Mouse (Mus musculus) stomach, embryonic 14.5 days (tissue): ENCODE measurements around the gene Gm1043. TPM values are rescaled to one million over a fixed set of nuclear protein-coding genes. Genes with fewer than 3 reads are reported as not detected.

Experiments used
- ATAC-seq: fragments of 200-750 bp; cut with Nextera tagmentation; 2 replicates; pipeline ENCODE4 v1.8.0; 2017; ENCODE audit warnings: low read depth, moderate TSS enrichment; ENCODE audit not compliant: insufficient number of reproducible peaks, insufficient read depth, low FRiP score
- H3K27ac ChIP-seq: fragments of 300-500 bp; sonication (generic); 2 replicates; pipeline ENCODE4 v1.5.1; 2014; ENCODE audit warnings: mild to moderate bottlenecking, low read length, moderate library complexity, mixed read lengths
- H3K27me3 ChIP-seq: fragments of 300-500 bp; sonication (generic); 2 replicates; pipeline ENCODE4 v1.6.1; 2014; ENCODE audit warnings: low read length, control low read depth, mixed read lengths; ENCODE audit not compliant: control insufficient read depth, insufficient read depth
- H3K36me3 ChIP-seq: fragments of 300-500 bp; sonication (generic); 2 replicates; pipeline ENCODE4 v1.6.1; 2014; ENCODE audit warnings: mild to moderate bottlenecking, control low read depth, low read length, moderate library complexity, mixed read lengths; ENCODE audit not compliant: control insufficient read depth, insufficient read depth
- H3K4me1 ChIP-seq: fragments of 300-500 bp; sonication (generic); 2 replicates; pipeline ENCODE4 v1.6.1; 2014; ENCODE audit warnings: low read length, control low read depth, mixed read lengths; ENCODE audit not compliant: control insufficient read depth, insufficient read depth
- H3K4me2 ChIP-seq: fragments of 300-500 bp; sonication (generic); replicated peaks from 2 replicates; pipeline ENCODE4 v1.6.1; 2014; ENCODE audit warnings: low read depth, low read length, control low read depth
- H3K4me3 ChIP-seq: fragments of 300-500 bp; sonication (generic); 2 replicates; pipeline ENCODE4 v1.5.1; 2014; ENCODE audit warnings: low read depth, low read length, control low read depth
- H3K9ac ChIP-seq: fragments of 300-500 bp; sonication (generic); replicated peaks from 2 replicates; pipeline ENCODE4 v1.6.1; 2014; ENCODE audit warnings: low read depth, mild to moderate bottlenecking, control low read depth, low read length, moderate library complexity, mixed read lengths
- H3K9me3 ChIP-seq: fragments of 300-500 bp; sonication (generic); 2 replicates; pipeline ENCODE4 v1.6.1; 2016; ENCODE audit warnings: low read depth, low read length, control low read depth; ENCODE audit not compliant: control insufficient read depth
- WGBS: fragments of 180-500 bp; shearing (Covaris S2); extraction: QIAGEN DNeasy Blood & Tissue Kit; methylation state at CpG from one replicate; pipeline ENCODE4 v1.1.7; 2014; 5-methylcytosine and 5-hydroxymethylcytosine counted together
- polyA plus RNA-seq: library from polyadenylated mRNA; unstranded; fragments of >200 nt; fragmentation: Nextera tagmentation; extraction: Ambion mirVana; gene quantifications from 2 replicates; pipeline ENCODE4 v1.2.1, GENCODE M21; 2014

The Gm1043 gene
- polyA plus RNA-seq, 1 experiment from 2014 or later: 0.12 TPM

DNA sequence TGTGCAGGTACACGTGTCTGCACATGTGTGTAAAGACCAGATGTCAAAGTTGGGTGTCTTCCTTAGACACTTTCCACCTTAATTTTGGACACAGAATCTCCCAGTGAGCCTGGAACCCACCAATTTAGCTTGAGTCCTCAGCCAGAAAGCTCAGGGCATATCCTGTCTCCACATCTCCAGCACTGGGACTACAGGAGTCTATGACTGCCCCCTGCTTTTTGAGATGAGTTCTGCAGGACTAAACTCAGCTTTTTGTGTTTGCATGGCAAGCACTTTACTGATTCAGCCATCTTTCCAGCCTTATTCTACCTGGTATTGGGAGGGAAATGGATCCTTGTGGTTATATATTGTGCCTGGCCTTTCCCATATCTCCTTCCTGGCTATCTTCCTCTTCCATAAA is 120.2 kb downstream of the Gm1043 start:
- Histone ChIP-seq H3K27ac (no peak overlapping the region), H3K4me3 (no peak overlapping the region), H3K36me3 (no peaks in the 10 kb centered on the region), H3K27me3 (no peaks in the 10 kb centered on the region), H3K4me2 (no peak overlapping the region), H3K9ac (no peak overlapping the region), H3K4me1 (0 out of 2 replicates have a peak, but pooled peaks cover 3% of the 10 kb centered on the region), H3K9me3 (no peaks in the 10 kb centered on the region; the same call in 1 of the 2 replicates)
- no peak for ATAC-seq
- 61% methylated on average over 1 of the region's 1 CpGs for WGBS

GRCm38 (mm10) chr5:37206364-37206763 is 121.2 kb downstream of the Gm1043 start:
- 67% methylated on average over 2 of the region's 2 CpGs for WGBS

GRCm38 (mm10) chr5:37212938-37213708 is 128.0 kb downstream of the Gm1043 start:
- Histone ChIP-seq H3K4me3 (no peak overlapping the region), H3K36me3 (no peaks in the 10 kb centered on the region), H3K27ac (no peak overlapping the region), H3K27me3 (no peaks in the 10 kb centered on the region), H3K4me2 (no peak overlapping the region), H3K9ac (no peak overlapping the region), H3K4me1 (no peaks in the 10 kb centered on the region), H3K9me3 (no peaks in the 10 kb centered on the region; the same call in 1 of the 2 replicates)
- no peak for ATAC-seq
- 83% methylated on average over 9 of the region's 9 CpGs for WGBS

More at GRCm38 (mm10) chr5:37206364-37206763, 121.2 kb downstream of the Gm1043 start:
- Histone ChIP-seq H3K9ac (no peak overlapping the region), H3K4me3 (no peak overlapping the region), H3K4me1 (no peaks in the 10 kb centered on the region), H3K27ac (no peak overlapping the region), H3K4me2 (no peak overlapping the region), H3K36me3 (no peaks in the 10 kb centered on the region), H3K9me3 (no peaks in the 10 kb centered on the region; the same call in 1 of the 2 replicates), H3K27me3 (no peaks in the 10 kb centered on the region)
- no peak for ATAC-seq

DNA sequence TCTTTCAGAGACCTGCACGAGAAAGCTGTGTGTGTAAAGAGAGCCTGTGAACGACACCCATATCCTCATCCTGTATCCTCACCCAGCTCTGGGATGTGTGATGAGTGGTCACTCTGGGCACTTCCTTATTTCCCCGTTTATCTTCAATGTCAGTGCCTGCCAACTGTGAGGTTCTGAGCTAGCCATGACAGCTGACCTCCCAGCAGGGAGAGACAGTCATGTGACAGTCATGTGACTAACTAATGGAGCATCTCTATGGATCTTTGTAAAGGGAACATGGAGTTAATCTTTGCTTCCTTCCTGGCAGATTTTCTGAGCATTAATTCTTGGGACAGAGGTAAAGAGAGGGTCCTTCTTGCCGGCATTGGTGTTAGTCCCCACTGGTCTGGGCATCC is 128.5 kb downstream of the Gm1043 start:
- no peak for ATAC-seq
- Histone ChIP-seq H3K4me3 (no peak overlapping the region), H3K27me3 (no peaks in the 10 kb centered on the region), H3K9me3 (no peaks in the 10 kb centered on the region), H3K4me2 (no peak overlapping the region), H3K9ac (no peak overlapping the region), H3K27ac (no peak overlapping the region), H3K4me1 (no peaks in the 10 kb centered on the region), H3K36me3 (no peaks in the 10 kb centered on the region)
- 72% methylated on average over 4 of the region's 4 CpGs for WGBS

DNA sequence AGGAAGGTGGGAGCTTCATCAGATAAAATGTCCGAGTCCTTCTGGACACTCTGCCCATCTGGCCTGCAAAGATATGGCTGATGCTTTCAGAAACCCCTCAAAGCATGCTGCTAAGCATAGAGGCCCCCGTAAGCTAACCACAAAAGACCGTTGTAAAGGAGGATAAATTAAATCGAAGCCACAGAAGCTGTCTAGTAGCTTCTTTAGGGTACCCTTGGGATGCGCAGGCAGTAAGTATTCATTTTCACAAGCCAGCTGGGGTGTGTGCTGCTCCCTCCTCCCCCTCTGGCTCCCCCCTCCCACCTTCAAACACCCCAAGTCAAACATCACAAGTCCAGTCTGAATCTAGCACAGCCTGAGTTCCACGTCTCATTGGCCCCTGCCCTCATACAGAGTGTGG is 129.4 kb downstream of the Gm1043 start:
- no peaks in the 10 kb centered on the region for H3K9me3 ChIP-seq
- H3K27me3 ChIP-seq: no peaks in the 10 kb centered on the region
- no peak for ATAC-seq
- WGBS: 83% methylated on average over 6 of the region's 6 CpGs
- H3K27ac ChIP-seq: no peak overlapping the region
- H3K4me3 ChIP-seq: no peak overlapping the region
- H3K36me3 ChIP-seq: no peaks in the 10 kb centered on the region
- no peak overlapping the region for H3K9ac ChIP-seq
- H3K4me1 ChIP-seq: no peaks in the 10 kb centered on the region
- no peak overlapping the region for H3K4me2 ChIP-seq

DNA sequence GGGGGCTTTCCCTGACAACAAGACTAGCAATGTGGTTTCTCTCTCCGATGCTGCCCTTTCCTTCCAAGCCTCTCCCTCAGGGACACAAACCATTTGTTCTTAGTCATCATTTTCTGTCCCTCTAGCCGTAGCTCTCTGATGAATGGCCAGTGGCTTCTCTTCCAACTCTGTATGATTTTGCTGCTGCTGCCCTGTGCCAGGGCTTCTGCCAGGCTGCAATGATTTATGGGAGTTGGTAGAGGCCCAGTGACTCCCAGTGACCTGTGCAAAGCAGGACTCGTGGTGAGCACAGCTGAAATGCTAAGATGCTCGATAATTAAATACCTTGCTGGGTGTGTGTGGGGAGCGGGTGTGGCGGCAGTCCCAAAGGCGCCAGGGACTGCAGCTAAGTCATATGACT is 130.1 kb downstream of the Gm1043 start:
- WGBS: 84% methylated on average over 7 of the region's 7 CpGs
- Histone ChIP-seq H3K27ac (no peak overlapping the region), H3K4me1 (no peaks in the 10 kb centered on the region), H3K27me3 (no peaks in the 10 kb centered on the region), H3K4me2 (no peak overlapping the region), H3K4me3 (no peak overlapping the region), H3K36me3 (no peaks in the 10 kb centered on the region), H3K9ac (no peak overlapping the region), H3K9me3 (no peaks in the 10 kb centered on the region)
- no peak for ATAC-seq

- H3K4me1 ChIP-seq: no peaks in the 10 kb centered on the region
- WGBS: 40% methylated on average over 5 of the region's 5 CpGs
- no peaks in the 10 kb centered on the region for H3K36me3 ChIP-seq
- no peak overlapping the region for H3K4me3 ChIP-seq
- H3K9me3 ChIP-seq: no peaks in the 10 kb centered on the region
- H3K27me3 ChIP-seq: no peaks in the 10 kb centered on the region
- H3K4me2 ChIP-seq: no peak overlapping the region
- ATAC-seq: 0 out of 2 replicates have a peak, but pooled peaks have one; percentile 23
- no peak overlapping the region for H3K27ac ChIP-seq
- H3K9ac ChIP-seq: no peak overlapping the region
These were observed 134.4 kb downstream of the Gm1043 start for GRCm38 (mm10) chr5:37219615-37220014.

DNA sequence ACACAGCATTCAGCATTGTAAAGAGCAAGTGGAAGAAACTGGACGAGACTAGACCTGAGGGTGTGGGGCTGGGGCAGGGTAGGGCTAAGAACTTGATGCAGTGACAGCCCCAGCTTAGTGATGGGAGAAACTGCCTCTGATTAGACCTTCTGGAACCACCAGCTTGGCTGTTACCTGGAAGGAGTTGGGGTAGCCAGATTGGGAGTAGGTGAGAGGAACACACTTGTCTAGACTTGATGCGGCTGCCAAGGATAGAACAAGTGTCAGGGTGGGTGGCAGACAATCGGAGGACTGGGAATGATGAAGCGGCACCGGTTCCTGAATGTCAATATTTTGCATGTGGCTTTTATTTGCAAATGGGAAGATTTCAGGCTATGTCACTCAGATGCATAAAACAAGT is 135.4 kb downstream of the Gm1043 start:
- Histone ChIP-seq H3K4me3 (no peak overlapping the region), H3K4me1 (no peaks in the 10 kb centered on the region), H3K4me2 (no peak overlapping the region), H3K36me3 (no peaks in the 10 kb centered on the region), H3K27me3 (no peaks in the 10 kb centered on the region), H3K9me3 (no peaks in the 10 kb centered on the region), H3K9ac (no peak overlapping the region), H3K27ac (no peak overlapping the region)
- ATAC-seq: no peak
- 85% methylated on average over 5 of the region's 5 CpGs for WGBS

GRCm38 (mm10) chr5:37221563-37221962 is 136.4 kb downstream of the Gm1043 start:
- Histone ChIP-seq H3K4me3 (no peak overlapping the region), H3K4me1 (no peaks in the 10 kb centered on the region), H3K9me3 (no peaks in the 10 kb centered on the region), H3K9ac (no peak overlapping the region), H3K27ac (no peak overlapping the region), H3K27me3 (no peaks in the 10 kb centered on the region), H3K4me2 (no peak overlapping the region), H3K36me3 (no peaks in the 10 kb centered on the region)
- no peak for ATAC-seq
- WGBS: 43% methylated on average over 6 of the region's 6 CpGs
